Mouse (Mus musculus) heart, postnatal 0 days (tissue): ENCODE results near the gene Xkrx.

Experiments used
- CTCF ChIP-seq: IDR thresholded peaks from 2 replicates; pipeline ENCODE4 v1.5.1; 2016; ENCODE audit warnings: antibody characterized with exemption, control low read depth, low read depth
- EP300 ChIP-seq: IDR thresholded peaks from 2 replicates; pipeline ENCODE4 v1.6.1; 2016; ENCODE audit warnings: antibody characterized with exemption, low read depth

- TF ChIP-seq EP300 = no peak
- TF ChIP-seq CTCF = no peak
Observed at GRCm38 (mm10) chrX:134141986-134142385, 19.9 kb downstream of the Xkrx start.
